Mouse (Mus musculus): ENCODE measurements around the gene Gtf2e1. TPM values are rescaled to one million over a fixed set of nuclear protein-coding genes. Genes with fewer than 3 reads are reported as not detected.

Gene Gtf2e1
- total and polyA plus RNA-seq, 3 experiments = 3.3 to 6.6 (median 6.4) TPM

DNA sequence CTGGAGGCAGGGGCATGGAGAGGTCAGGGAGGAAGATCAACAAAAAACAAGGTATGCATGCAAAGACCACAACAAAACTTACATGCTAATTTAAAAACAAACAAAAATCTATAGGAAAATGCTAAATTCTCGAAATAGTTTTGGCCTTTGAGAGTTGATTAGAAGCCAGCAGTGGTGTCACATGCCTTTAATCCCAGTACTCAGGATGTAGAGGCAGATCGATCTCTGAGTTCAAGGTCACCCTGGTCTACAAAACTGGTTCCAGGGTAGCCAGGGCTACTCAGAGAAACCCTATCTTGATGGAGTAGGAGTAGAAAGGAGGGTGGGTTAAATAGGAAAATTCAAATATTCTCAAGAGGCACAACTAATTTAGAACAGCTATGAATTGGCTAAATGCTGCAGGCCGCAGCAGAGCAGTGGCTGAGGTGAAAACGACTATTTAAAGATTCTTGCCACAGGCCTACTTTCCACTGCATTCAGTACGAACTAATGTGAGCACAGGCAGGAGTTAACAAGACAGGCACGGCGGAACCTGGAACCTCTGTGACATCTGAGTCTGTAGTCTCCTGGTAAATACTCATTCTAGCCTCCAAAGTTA lies 17.4 kb downstream of the Gtf2e1 start:
- TF ChIP-seq CTCF (IDR thresholded peaks at IDR 0.05) (no peak), POLR2A (IDR thresholded peaks at IDR 0.05; ENCODE audit: insufficient read depth, low read depth, low read length) (no peak), EP300 (IDR thresholded peaks at IDR 0.05; ENCODE audit: insufficient read depth, low read depth, low read length) (no peak)
- no peaks in the 10 kb centered on the region for H3K79me2 ChIP-seq (replicated peaks; ENCODE audit: control insufficient read depth, insufficient read depth, low read length)
- intact Hi-C loops (cut with DNase I) = no loop called here
- whole genome bisulfite sequencing = 92% methylated on average over 7 of the region's 7 CpGs
- H3K4me3 ChIP-seq = no peak overlapping the region
- H3K9ac ChIP-seq (ENCODE audit: low read depth, low read length) = no peak overlapping the region
- DNase-seq = no peak
- H3K27me3 ChIP-seq (ENCODE audit: control insufficient read depth, insufficient read depth, low read length) = no peaks in the 10 kb centered on the region
- H3K4me1 ChIP-seq (ENCODE audit: control insufficient read depth, insufficient read depth, low read length) = no peaks in the 10 kb centered on the region
- peaks cover 14% of the 10 kb centered on the region for H3K36me3 ChIP-seq (ENCODE audit: control insufficient read depth, insufficient read depth, low read length)
- H3K27ac ChIP-seq = no peak overlapping the region

DNA sequence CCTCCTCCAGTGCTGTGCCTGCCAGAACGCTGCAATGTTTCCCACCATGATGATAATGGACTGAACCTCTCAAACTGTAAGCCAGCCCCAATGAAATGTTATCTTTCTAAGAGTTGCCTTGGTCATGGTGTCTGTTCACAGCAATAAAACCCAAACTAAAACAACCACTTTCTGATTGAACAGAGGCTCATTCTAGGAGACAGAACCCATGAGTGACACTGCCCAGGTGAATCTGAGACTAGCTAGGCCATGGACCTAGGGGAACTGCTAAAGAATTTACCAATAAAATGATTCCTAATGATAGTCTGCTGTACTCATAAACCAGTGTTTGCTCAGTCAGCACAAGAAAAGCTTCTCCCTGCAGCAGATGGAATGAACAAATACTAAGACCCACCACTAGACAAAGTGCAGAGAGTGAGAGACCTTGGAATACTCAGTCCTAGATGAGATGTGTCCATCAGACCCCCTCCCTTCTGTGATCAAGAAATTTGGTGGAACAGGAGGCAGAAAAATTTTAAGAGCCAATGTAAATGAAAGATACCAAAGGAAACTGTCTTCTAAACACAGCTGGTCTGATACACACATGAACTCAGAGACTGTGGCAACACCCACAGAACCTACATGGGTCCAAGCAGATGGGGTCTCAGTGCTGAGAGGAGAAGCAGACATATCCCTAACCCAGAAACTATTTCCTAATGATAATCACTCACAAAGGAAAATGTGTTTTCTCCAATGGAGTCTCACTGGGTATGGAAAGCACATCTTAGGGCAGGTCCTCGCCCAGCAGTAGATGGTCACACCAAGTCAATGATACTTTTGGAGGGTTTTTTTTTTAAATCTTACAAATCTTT lies 19.2 kb downstream of the Gtf2e1 start:
- no peak for DNase-seq
- Histone ChIP-seq H3K36me3 (ENCODE audit: control insufficient read depth, insufficient read depth, low read length) (peaks cover 6% of the 10 kb centered on the region), H3K4me1 (ENCODE audit: control insufficient read depth, insufficient read depth, low read length) (no peaks in the 10 kb centered on the region), H3K27ac (no peak overlapping the region), H3K27me3 (ENCODE audit: control insufficient read depth, insufficient read depth, low read length) (no peaks in the 10 kb centered on the region), H3K4me3 (no peak overlapping the region), H3K79me2 (replicated peaks; ENCODE audit: control insufficient read depth, insufficient read depth, low read length) (no peaks in the 10 kb centered on the region), H3K9ac (ENCODE audit: low read depth, low read length) (no peak overlapping the region)
- TF ChIP-seq CTCF (IDR thresholded peaks at IDR 0.05) (no peak), EP300 (IDR thresholded peaks at IDR 0.05; ENCODE audit: insufficient read depth, low read depth, low read length) (no peak), POLR2A (IDR thresholded peaks at IDR 0.05; ENCODE audit: insufficient read depth, low read depth, low read length) (no peak)
- WGBS = 94% methylated on average over 2 of the region's 2 CpGs
- intact Hi-C loops (cut with DNase I) = no loop called here

DNA sequence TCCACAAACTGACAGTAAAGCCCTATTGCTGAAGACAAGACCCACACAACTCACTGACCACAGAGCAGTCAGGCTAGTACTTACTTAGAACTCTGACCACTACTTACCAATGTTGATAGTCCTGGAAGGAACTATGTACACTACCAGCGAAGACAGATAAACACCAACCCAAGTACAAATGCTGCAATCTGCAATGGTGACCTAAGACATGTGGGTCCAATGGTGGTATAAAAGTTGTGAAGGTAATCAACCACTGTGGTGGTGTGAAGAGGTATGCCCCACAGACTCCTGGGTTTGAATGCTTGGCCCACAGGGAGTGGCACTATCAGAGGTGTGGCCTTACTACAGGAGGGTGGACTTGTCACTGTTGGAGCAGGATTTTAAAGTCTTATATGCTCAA lies 19.9 kb downstream of the Gtf2e1 start:
- H3K4me3 ChIP-seq = no peak overlapping the region
- no peaks in the 10 kb centered on the region for H3K4me1 ChIP-seq (ENCODE audit: control insufficient read depth, insufficient read depth, low read length)
- H3K9ac ChIP-seq (ENCODE audit: low read depth, low read length) = no peak overlapping the region
- 100% methylated on average over 1 of the region's 1 CpGs for WGBS
- H3K27ac ChIP-seq = no peak overlapping the region
- DNase-seq = no peak
- no peak for TF ChIP-seq EP300 (IDR thresholded peaks at IDR 0.05; ENCODE audit: insufficient read depth, low read depth, low read length)
- TF ChIP-seq POLR2A (IDR thresholded peaks at IDR 0.05; ENCODE audit: insufficient read depth, low read depth, low read length) = no peak
- TF ChIP-seq CTCF (IDR thresholded peaks at IDR 0.05) = no peak
- no peaks in the 10 kb centered on the region for H3K27me3 ChIP-seq (ENCODE audit: control insufficient read depth, insufficient read depth, low read length)
- intact Hi-C loops (cut with DNase I) = no loop called here
- peaks cover 2% of the 10 kb centered on the region; the same call in 1 of the 2 replicates for H3K36me3 ChIP-seq (ENCODE audit: control insufficient read depth, insufficient read depth, low read length)
- H3K79me2 ChIP-seq (replicated peaks; ENCODE audit: control insufficient read depth, insufficient read depth, low read length) = no peaks in the 10 kb centered on the region

DNA sequence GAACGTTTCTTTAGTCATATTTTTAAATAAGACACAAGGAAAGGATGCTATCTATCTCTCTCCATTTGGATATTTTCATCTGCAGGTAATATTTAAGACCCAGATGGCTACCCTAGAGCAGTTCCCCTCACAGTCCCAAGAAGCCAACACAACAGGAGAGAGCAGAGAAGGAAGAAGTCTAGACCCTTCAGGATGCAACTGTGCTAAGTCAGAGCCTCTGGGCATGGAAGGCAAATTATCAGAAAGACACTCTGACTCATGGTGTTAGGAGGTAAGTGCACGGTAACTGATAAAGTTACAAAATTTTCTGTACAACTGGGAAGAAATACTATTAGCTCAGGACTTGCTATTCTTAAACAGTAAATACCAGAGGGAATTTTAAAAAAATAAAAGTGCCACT lies 20.9 kb downstream of the Gtf2e1 start:
- no peak for DNase-seq
- 75% methylated on average over 2 of the region's 2 CpGs for WGBS
- H3K9ac ChIP-seq (ENCODE audit: low read depth, low read length) = no peak overlapping the region
- no peaks in the 10 kb centered on the region for H3K4me1 ChIP-seq (ENCODE audit: control insufficient read depth, insufficient read depth, low read length)
- H3K27me3 ChIP-seq (ENCODE audit: control insufficient read depth, insufficient read depth, low read length) = no peaks in the 10 kb centered on the region
- H3K36me3 ChIP-seq (ENCODE audit: control insufficient read depth, insufficient read depth, low read length) = peaks cover 2% of the 10 kb centered on the region; the same call in 1 of the 2 replicates
- no peak overlapping the region for H3K27ac ChIP-seq
- H3K79me2 ChIP-seq (replicated peaks; ENCODE audit: control insufficient read depth, insufficient read depth, low read length) = no peaks in the 10 kb centered on the region
- intact Hi-C loops (cut with DNase I) = no loop called here
- TF ChIP-seq CTCF (IDR thresholded peaks at IDR 0.05) = no peak
- no peak overlapping the region for H3K4me3 ChIP-seq

DNA sequence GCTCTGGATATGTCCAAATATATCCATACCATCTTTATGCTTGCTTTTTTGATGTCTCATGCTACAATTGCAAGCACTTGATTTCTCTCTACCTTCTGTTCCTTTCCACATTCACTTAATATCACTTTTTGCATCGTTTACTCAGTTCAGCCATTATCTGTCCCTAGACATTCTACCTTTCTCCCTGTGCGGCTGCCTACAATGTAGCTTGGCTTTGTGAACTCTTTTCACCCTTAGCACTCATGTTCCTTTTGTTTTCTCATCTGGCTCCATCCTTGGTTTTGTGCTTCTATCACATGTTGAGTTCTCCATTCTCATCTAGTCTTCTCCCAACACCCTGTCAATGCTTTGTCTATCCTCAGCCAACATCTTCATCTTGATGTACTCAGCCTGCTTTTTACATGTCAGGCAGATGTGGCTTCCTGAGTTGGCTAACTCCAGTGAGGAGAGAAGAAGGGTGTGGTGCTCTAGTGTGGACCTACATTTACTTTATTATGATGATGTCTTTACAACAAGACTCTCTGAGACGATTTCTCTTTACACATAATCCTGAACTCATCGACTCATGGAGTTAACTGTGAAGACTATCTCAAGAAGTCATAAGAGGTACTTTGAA lies 21.9 kb downstream of the Gtf2e1 start:
- 93% methylated on average over 4 of the region's 4 CpGs for WGBS
- Histone ChIP-seq H3K27me3 (ENCODE audit: control insufficient read depth, insufficient read depth, low read length) (no peaks in the 10 kb centered on the region), H3K9ac (ENCODE audit: low read depth, low read length) (no peak overlapping the region), H3K4me3 (no peak overlapping the region), H3K27ac (no peak overlapping the region), H3K36me3 (ENCODE audit: control insufficient read depth, insufficient read depth, low read length) (peaks cover 2% of the 10 kb centered on the region; the same call in 1 of the 2 replicates), H3K4me1 (ENCODE audit: control insufficient read depth, insufficient read depth, low read length) (no peaks in the 10 kb centered on the region), H3K79me2 (replicated peaks; ENCODE audit: control insufficient read depth, insufficient read depth, low read length) (no peaks in the 10 kb centered on the region)
- intact Hi-C loops (cut with DNase I) = no loop called here
- DNase-seq = no peak
- TF ChIP-seq POLR2A (IDR thresholded peaks at IDR 0.05; ENCODE audit: insufficient read depth, low read depth, low read length) (no peak), CTCF (IDR thresholded peaks at IDR 0.05) (no peak), EP300 (IDR thresholded peaks at IDR 0.05; ENCODE audit: insufficient read depth, low read depth, low read length) (no peak)
